Mouse (Mus musculus) heart, embryonic 10.5 days (tissue): ENCODE data around the gene Ccdc24. TPM values are rescaled to one million over a fixed set of nuclear protein-coding genes. Genes with fewer than 3 reads are reported as not detected.

ENCODE experiments used
- DNase-seq: peaks from one replicate; pipeline ENCODE4 v3.0.0-alpha.2; 2017; ENCODE audit warnings: low spot score
- H3K27ac ChIP-seq: fragments of 300-500 bp; sonication (generic); 2 replicates; pipeline ENCODE4 v1.5.1; 2016; ENCODE audit warnings: mild to moderate bottlenecking
- H3K27me3 ChIP-seq: fragments of 300-500 bp; sonication (generic); 2 replicates; pipeline ENCODE4 v1.6.1; 2016; ENCODE audit warnings: mild to moderate bottlenecking; ENCODE audit not compliant: poor library complexity, insufficient read depth, severe bottlenecking
- H3K36me3 ChIP-seq: fragments of 300-500 bp; sonication (generic); 2 replicates; pipeline ENCODE4 v1.6.1; 2016; ENCODE audit warnings: mild to moderate bottlenecking, moderate library complexity
- H3K4me1 ChIP-seq: fragments of 300-500 bp; sonication (generic); 2 replicates; pipeline ENCODE4 v1.6.1; 2016; ENCODE audit warnings: mild to moderate bottlenecking
- H3K4me3 ChIP-seq: fragments of 300-500 bp; sonication (generic); 2 replicates; pipeline ENCODE4 v1.5.1; 2016; ENCODE audit warnings: mild to moderate bottlenecking, moderate library complexity
- H3K9me3 ChIP-seq: fragments of 300-500 bp; sonication (generic); 2 replicates; pipeline ENCODE4 v1.6.1; 2016; ENCODE audit warnings: mild to moderate bottlenecking, moderate library complexity
- WGBS: fragments of 180-500 bp; shearing (Covaris S2); methylation state at CpG from one replicate; pipeline ENCODE4 v1.1.7; 2016; 5-methylcytosine and 5-hydroxymethylcytosine counted together
- polyA plus RNA-seq: library from polyadenylated mRNA; unstranded; fragments of >200 nt; fragmentation: Nextera tagmentation; extraction: Ambion mirVana; gene quantifications from 2 replicates; pipeline ENCODE4 v1.2.1, GENCODE M21; 2016

The Ccdc24 gene
- polyA plus RNA-seq, 1 experiment from 2014 or later = 0.79 TPM

- no peaks in the 10 kb centered on the region for H3K9me3 ChIP-seq
- peaks cover 31% of the 10 kb centered on the region for H3K4me1 ChIP-seq
- DNase-seq = peak; percentile 92
- no peaks in the 10 kb centered on the region for H3K36me3 ChIP-seq
- no peak overlapping the region for H3K4me3 ChIP-seq
- H3K27ac ChIP-seq = peak overlapping the region; percentile 52; the same call in 1 of the 2 replicates
- WGBS = 69% methylated on average over 9 of the region's 9 CpGs
- H3K27me3 ChIP-seq = peaks cover 41% of the 10 kb centered on the region
Measured at GRCm38 (mm10) chr4:117831920-117832691, 40.3 kb downstream of the Ccdc24 start.

GRCm38 (mm10) chr4:117831499-117831898, 40.9 kb downstream of the Ccdc24 start:
- peak overlapping the region; percentile 37; the same call in 1 of the 2 replicates for H3K27ac ChIP-seq
- H3K4me3 ChIP-seq = no peak overlapping the region
- peaks cover 31% of the 10 kb centered on the region for H3K4me1 ChIP-seq
- peaks cover 41% of the 10 kb centered on the region for H3K27me3 ChIP-seq
- WGBS = 75% methylated on average over 2 of the region's 2 CpGs
- no peaks in the 10 kb centered on the region for H3K9me3 ChIP-seq
- no peaks in the 10 kb centered on the region for H3K36me3 ChIP-seq
- no peak for DNase-seq

- DNase-seq = no peak
- peak overlapping the region; percentile 37; the same call in 1 of the 2 replicates for H3K27ac ChIP-seq
Measured at GRCm38 (mm10) chr4:117830801-117831200, 41.6 kb downstream of the Ccdc24 start.

GRCm38 (mm10) chr4:117830124-117830551, 42.2 kb downstream of the Ccdc24 start:
- peaks cover 41% of the 10 kb centered on the region for H3K27me3 ChIP-seq
- no peaks in the 10 kb centered on the region for H3K36me3 ChIP-seq
- peak; percentile 94 for DNase-seq
- H3K4me1 ChIP-seq = peaks cover 21% of the 10 kb centered on the region
- H3K4me3 ChIP-seq = peak overlapping the region; percentile 42
- peak overlapping the region; percentile 72 for H3K27ac ChIP-seq
- whole genome bisulfite sequencing = 5% methylated on average over 5 of the region's 5 CpGs
- H3K9me3 ChIP-seq = no peaks in the 10 kb centered on the region

More at GRCm38 (mm10) chr4:117830801-117831200, 41.6 kb downstream of the Ccdc24 start:
- Histone ChIP-seq H3K4me3 (no peak overlapping the region), H3K27me3 (peaks cover 41% of the 10 kb centered on the region), H3K9me3 (no peaks in the 10 kb centered on the region), H3K36me3 (no peaks in the 10 kb centered on the region), H3K4me1 (peaks cover 27% of the 10 kb centered on the region)
- 84% methylated on average over 9 of the region's 9 CpGs for WGBS

- Histone ChIP-seq H3K4me1 (peaks cover 16% of the 10 kb centered on the region), H3K9me3 (no peaks in the 10 kb centered on the region), H3K27ac (peak overlapping the region; percentile 72), H3K4me3 (peak overlapping the region; percentile 42), H3K36me3 (no peaks in the 10 kb centered on the region), H3K27me3 (peaks cover 38% of the 10 kb centered on the region)
- peak; percentile 85 for DNase-seq
- 8% methylated on average over 12 of the region's 12 CpGs for WGBS
Measured at GRCm38 (mm10) chr4:117829260-117830123, 42.9 kb downstream of the Ccdc24 start.

- Histone ChIP-seq H3K27me3 (peaks cover 30% of the 10 kb centered on the region), H3K36me3 (no peaks in the 10 kb centered on the region), H3K4me1 (peaks cover 12% of the 10 kb centered on the region), H3K4me3 (no peak overlapping the region), H3K9me3 (no peaks in the 10 kb centered on the region), H3K27ac (no peak overlapping the region)
- WGBS = 57% methylated on average over 8 of the region's 8 CpGs
- no peak for DNase-seq
Measured at GRCm38 (mm10) chr4:117828572-117829145, 43.7 kb downstream of the Ccdc24 start.

- no peak overlapping the region for H3K27ac ChIP-seq
- H3K9me3 ChIP-seq = no peaks in the 10 kb centered on the region
- peaks cover 11% of the 10 kb centered on the region for H3K4me1 ChIP-seq
- no peaks in the 10 kb centered on the region for H3K27me3 ChIP-seq
- DNase-seq = no peak
- H3K36me3 ChIP-seq = no peaks in the 10 kb centered on the region
- 88% methylated on average over 10 of the region's 10 CpGs for WGBS
- H3K4me3 ChIP-seq = no peak overlapping the region
Measured at GRCm38 (mm10) chr4:117818032-117818431, 54.3 kb downstream of the Ccdc24 start.

GRCm38 (mm10) chr4:117816776-117817175, 55.6 kb downstream of the Ccdc24 start:
- DNase-seq = no peak
- Histone ChIP-seq H3K9me3 (no peaks in the 10 kb centered on the region), H3K4me3 (no peak overlapping the region), H3K4me1 (peaks cover 11% of the 10 kb centered on the region), H3K27me3 (no peaks in the 10 kb centered on the region), H3K36me3 (no peaks in the 10 kb centered on the region), H3K27ac (no peak overlapping the region)
- WGBS = 75% methylated on average over 5 of the region's 5 CpGs

Other genes with a start within 250 kb of the Ccdc24 start
- 54.6 and 63.6 TPM in 2 replicates for gene Dmap1, start 190.3 kb downstream of the Ccdc24 start, polyA plus RNA-seq
- gene Gm12845, start 148.1 kb downstream of the Ccdc24 start, polyA plus RNA-seq = not detected in 2 replicates
- 0.05 TPM in 1 of 2 replicates, not detected in the other for gene Klf17, start 106.9 kb downstream of the Ccdc24 start, polyA plus RNA-seq
- gene Slc6a9, start 38.1 kb downstream of the Ccdc24 start, polyA plus RNA-seq = 12.5 and 12.8 TPM in 2 replicates
- 14.2 and 17.7 TPM in 2 replicates for gene B4galt2, start 10.9 kb upstream of the Ccdc24 start, polyA plus RNA-seq
- gene Atp6v0b, start 14.8 kb upstream of the Ccdc24 start, polyA plus RNA-seq = 208 and 209 TPM in 2 replicates
- gene Dph2, start 19.5 kb upstream of the Ccdc24 start, polyA plus RNA-seq = 17.5 and 19.6 TPM in 2 replicates
- gene Ipo13, start 42.4 kb upstream of the Ccdc24 start, polyA plus RNA-seq = 45.9 and 57.1 TPM in 2 replicates
- 0.85 and 1.3 TPM in 2 replicates for gene Artn, start 57.2 kb upstream of the Ccdc24 start, polyA plus RNA-seq